Mouse (Mus musculus): ENCODE results near the gene Snf8. TPM values are rescaled to one million over a fixed set of nuclear protein-coding genes. Genes with fewer than 3 reads are reported as not detected.

Gene Snf8
- polyA plus RNA-seq, 1 experiment = 68.4 TPM

DNA sequence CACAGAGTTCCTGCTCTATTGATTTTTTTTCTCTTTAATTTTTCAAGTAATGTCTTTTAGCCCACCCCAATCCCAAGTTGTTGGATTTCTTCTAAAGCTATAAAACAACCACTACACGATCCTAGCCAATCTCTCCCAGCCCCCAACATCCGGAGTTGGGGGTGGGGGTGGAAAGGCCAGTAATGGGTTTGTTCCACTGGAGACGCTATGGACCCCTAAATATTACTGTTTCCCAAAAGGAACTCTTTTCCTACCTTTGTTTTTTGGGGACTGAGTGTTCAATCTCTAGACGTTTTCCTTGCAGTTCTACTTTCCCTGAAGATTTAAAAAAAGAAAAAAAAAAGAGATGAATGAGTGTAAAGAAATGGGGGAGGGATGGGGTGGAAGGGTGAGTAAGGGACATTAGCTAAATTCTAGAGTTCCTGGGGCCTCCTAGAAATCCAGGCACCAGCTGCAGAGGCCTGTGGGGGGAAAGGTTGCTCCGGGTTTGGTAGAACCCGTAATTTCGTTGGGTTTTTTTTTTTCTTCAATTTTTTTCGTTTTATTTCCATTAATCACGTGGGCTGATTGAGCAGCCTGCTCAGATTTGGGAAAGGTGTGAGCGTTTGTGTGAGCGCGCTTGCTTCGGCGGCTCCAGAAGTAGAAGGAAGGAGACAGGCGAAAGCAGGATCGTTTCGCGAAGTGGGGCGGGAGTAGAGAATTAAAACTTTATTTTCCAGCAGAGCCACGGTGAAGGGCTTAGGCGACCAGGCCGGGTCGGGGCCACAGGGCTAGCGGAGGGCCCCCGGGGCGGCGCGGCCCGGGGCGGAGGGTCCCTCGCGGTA is 30.5 kb upstream of the Snf8 start:
- peak overlapping the region; percentile 85 for H3K4me3 ChIP-seq (ENCODE audit: insufficient read depth, low read length)

DNA sequence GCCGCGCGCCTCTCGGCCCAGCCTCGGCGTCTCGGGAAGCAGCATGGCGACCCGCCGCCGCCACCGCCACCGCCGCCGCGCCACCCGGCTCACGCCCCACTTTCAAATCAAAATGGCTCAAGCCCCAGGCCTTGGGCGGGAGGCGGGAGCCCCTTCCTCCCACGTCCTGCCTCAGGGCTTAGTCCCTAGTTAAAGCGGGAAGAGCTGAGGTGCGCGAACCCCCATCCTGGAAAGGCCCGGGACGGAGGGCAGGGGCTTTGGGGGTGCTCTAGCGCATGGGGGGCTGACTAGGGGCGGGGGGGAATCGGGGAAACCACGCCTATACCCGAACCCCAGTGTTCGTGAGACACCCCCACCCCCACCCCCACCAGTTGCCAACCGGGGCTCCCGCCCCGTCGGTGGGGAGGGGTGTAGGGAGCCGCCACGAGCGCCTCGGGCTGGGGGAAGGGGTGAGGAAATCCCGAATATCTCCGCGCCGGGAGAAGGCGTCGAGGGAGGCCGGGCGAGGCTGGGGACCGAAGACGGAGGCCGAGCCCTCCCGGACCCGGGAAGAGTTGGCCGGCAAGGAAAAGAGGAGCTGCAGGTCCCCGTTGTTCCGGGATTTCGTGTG is 29.8 kb upstream of the Snf8 start:
- Histone ChIP-seq H3K4me1 (ENCODE audit: control insufficient read depth, insufficient read depth, low read length) (no peaks in the 10 kb centered on the region; the same call in 1 of the 2 replicates), H3K4me3 (ENCODE audit: insufficient read depth, low read length) (peak overlapping the region; percentile 85), H3K27ac (ENCODE audit: insufficient read depth, low read length) (peak overlapping the region; percentile 91)
- TF ChIP-seq POLR2A (IDR thresholded peaks at IDR 0.05; ENCODE audit: low read depth, low read length) (peak; percentile 23; the same call in 1 of the 2 replicates), CTCF (IDR thresholded peaks at IDR 0.05; ENCODE audit: borderline replicate concordance, insufficient read depth, low read length) (no peak)

More for the DNA sequence above, 30.5 kb upstream of the Snf8 start:
- H3K4me1 ChIP-seq (ENCODE audit: control insufficient read depth, insufficient read depth, low read length) = no peaks in the 10 kb centered on the region; the same call in 1 of the 2 replicates
- H3K27ac ChIP-seq (ENCODE audit: insufficient read depth, low read length) = peak overlapping the region; percentile 91
- no peak for TF ChIP-seq POLR2A (IDR thresholded peaks at IDR 0.05; ENCODE audit: low read depth, low read length)
- TF ChIP-seq CTCF (IDR thresholded peaks at IDR 0.05; ENCODE audit: borderline replicate concordance, insufficient read depth, low read length) = no peak

DNA sequence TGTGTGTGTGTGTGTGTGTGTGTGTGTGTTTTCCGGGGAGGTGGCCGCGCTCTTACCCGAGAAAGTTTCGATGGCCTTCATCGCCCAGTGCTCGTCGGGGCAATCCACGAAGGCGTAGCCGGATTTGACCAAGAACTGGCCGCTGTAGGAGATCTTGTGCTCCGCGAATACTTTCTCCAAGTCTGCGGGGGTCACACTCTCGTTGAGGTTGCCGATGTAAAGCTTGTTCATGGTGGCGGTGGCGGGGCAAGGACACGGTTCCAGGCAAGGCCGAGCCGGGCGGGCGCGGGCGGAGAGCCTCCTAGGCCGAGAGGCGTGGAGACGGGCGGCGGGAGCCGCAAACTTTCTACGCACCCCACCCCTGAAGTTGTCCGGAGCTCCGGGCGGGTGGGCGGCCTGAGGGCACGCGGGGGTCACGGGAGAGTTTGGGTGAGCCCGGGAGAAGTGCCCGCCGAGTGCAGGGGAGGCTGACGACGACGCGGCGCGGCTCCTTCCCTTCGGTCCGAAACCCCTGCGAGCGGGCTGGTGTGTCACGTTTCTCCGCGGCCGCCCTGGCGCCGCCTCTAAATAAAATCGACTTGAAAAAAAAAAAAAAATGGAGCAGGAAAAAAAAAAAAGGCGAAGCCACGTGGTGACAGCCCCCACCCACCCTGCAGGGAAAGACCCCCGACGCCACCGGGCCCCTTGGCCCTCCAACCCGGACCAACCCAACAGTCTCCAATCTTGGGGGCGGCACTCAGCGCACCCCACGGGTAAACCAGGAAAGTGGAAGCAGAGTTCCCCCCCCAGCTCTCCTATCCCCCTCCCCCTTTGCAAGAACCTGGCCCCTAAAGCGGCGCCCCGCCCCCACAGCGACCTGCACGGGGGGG is 29.0 kb upstream of the Snf8 start, which contains the start of gene Igf2bp1:
TSS of gene Igf2bp1 (minus strand) at position 538 of the 869 bp plus-strand sequence.
- Histone ChIP-seq H3K4me3 (ENCODE audit: insufficient read depth, low read length) (peak within 1 kb of the TSS; percentile 85), H3K27ac (ENCODE audit: insufficient read depth, low read length) (peak within 1 kb of the TSS; percentile 91), H3K4me1 (ENCODE audit: control insufficient read depth, insufficient read depth, low read length) (no peaks in the 10 kb centered on the region)
- TF ChIP-seq POLR2A (IDR thresholded peaks at IDR 0.05; ENCODE audit: low read depth, low read length) (peak; percentile 67), CTCF (IDR thresholded peaks at IDR 0.05; ENCODE audit: borderline replicate concordance, insufficient read depth, low read length) (no peak)

DNA sequence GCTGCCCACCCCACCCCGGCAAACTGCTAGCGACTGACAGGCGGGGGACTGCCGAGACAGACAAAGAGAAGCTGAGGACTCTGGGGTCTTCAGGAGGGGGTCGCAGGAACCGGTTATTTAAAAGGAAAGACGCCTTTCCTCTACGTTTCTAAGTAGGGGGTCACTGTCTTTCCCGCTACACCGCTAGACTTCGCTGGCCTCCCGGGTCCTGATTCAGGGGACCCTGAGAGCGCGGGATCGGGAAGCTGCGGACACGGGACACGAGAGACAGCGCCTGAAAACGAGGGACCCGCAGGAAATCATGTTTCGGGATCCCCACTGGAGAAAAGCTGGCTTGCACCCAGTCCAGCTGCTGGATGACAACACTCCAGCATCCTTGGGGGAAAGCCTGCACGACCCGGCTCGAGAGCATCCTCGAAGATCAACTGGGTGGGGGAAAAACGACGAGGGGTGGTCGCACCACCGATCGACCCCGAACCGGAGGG is 28.3 kb upstream of the Snf8 start:
- H3K4me3 ChIP-seq (ENCODE audit: insufficient read depth, low read length) = peak overlapping the region; percentile 67

DNA sequence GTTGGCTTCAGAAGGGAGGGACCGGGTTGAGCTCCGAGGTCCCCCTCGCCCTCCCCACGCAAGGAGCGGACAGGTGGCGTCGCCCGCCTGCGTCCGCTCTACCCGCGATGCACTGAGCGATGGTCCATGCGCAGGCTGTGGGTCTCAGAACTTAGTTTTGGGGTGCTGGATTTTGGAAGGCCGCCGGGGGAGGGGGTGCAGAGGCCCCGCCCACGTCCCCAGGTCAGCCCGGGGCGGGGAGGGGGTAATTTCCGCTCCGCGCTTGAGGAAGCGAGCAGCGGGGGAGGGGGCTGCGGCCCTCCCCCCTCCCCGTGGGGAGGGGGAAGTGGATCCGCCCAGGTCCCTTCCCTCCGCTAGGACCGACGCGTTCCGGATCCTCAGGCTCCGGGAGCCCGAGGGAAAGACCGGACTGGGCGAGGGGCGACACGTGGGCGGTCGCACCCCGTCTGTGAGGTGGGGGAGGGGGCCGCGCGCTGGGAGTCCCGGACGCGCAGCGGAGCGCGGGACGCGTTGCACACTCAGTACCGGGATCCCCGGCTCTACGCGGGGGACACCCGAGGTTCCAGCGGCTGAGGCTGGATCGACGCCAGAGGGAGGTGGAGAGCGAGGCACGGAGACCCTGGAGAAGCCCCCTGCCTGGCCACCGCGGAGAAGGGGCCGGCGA is 27.7 kb upstream of the Snf8 start:
- Histone ChIP-seq H3K4me1 (ENCODE audit: control insufficient read depth, insufficient read depth, low read length) (no peaks in the 10 kb centered on the region), H3K27ac (ENCODE audit: insufficient read depth, low read length) (peak overlapping the region; percentile 22), H3K4me3 (ENCODE audit: insufficient read depth, low read length) (peak overlapping the region; percentile 67)
- TF ChIP-seq CTCF (IDR thresholded peaks at IDR 0.05; ENCODE audit: borderline replicate concordance, insufficient read depth, low read length) (no peak), POLR2A (IDR thresholded peaks at IDR 0.05; ENCODE audit: low read depth, low read length) (peak; percentile 23; the same call in 1 of the 2 replicates)

More for the DNA sequence above, 28.3 kb upstream of the Snf8 start:
- H3K27ac ChIP-seq (ENCODE audit: insufficient read depth, low read length) = no peak overlapping the region
- TF ChIP-seq POLR2A (IDR thresholded peaks at IDR 0.05; ENCODE audit: low read depth, low read length) (no peak), CTCF (IDR thresholded peaks at IDR 0.05; ENCODE audit: borderline replicate concordance, insufficient read depth, low read length) (no peak)
- no peaks in the 10 kb centered on the region for H3K4me1 ChIP-seq (ENCODE audit: control insufficient read depth, insufficient read depth, low read length)

DNA sequence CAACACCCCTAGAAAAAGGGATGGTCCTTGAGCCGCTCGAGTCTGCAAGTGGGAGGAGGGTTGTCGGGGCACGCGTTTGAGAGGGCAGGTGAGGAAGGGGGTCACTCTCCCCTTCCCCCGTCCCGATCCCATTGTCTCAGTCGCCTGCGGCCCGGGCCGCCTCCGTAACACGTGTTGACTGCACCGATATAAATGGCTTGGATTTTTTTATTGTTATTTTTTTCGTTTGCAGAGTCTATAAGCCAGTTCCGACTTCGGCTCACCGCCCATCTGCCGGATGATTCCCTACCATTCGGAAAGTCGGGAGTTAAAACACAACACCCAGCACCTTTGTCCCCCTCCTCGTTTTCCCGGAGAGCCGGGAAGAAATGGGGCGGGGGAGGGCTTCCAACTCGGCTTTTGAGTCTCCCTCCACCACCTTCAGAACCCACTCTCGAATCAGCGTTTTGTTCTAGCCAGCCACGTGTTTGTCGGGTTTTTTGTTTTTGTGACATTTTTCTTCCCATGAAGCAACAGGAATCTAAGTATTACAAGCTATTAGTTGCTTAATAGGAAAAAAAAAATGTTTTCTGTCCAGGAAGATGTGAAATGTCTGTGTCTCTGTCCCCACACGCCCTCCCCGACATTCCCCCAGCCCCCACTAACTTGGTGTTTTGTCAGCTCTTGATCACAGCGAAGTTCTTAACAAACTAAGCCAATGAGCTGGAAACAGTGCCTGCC is 27.0 kb upstream of the Snf8 start:
- H3K4me3 ChIP-seq (ENCODE audit: insufficient read depth, low read length) = peak overlapping the region; percentile 67
- H3K27ac ChIP-seq (ENCODE audit: insufficient read depth, low read length) = peak overlapping the region; percentile 22; the same call in 1 of the 2 replicates
- no peak for TF ChIP-seq CTCF (IDR thresholded peaks at IDR 0.05; ENCODE audit: borderline replicate concordance, insufficient read depth, low read length)
- TF ChIP-seq POLR2A (IDR thresholded peaks at IDR 0.05; ENCODE audit: low read depth, low read length) = no peak; the same call in 1 of the 2 replicates
- no peaks in the 10 kb centered on the region; the same call in 1 of the 2 replicates for H3K4me1 ChIP-seq (ENCODE audit: control insufficient read depth, insufficient read depth, low read length)

DNA sequence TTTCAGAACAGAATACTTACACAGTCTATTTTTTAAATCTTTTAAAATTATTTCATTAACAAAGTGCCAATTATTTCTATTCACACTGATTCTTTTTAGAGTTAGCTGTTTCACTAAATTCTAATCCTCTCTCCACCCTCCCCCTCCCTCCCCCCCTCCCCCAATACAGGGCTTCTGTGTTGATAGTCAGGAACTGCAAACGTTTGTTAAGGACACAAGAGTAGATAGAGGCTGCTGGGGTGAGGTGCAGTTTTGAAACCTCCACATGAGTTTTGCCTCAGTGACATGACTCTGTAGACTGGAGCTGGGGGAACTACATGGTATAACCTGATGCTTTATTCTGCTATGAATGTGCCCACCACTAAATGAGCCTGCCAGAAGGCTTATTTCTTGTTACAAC is 25.9 kb upstream of the Snf8 start:
- no peak overlapping the region for H3K4me3 ChIP-seq (ENCODE audit: insufficient read depth, low read length)
- no peaks in the 10 kb centered on the region; the same call in 1 of the 2 replicates for H3K4me1 ChIP-seq (ENCODE audit: control insufficient read depth, insufficient read depth, low read length)
- TF ChIP-seq POLR2A (IDR thresholded peaks at IDR 0.05; ENCODE audit: low read depth, low read length) (no peak), CTCF (IDR thresholded peaks at IDR 0.05; ENCODE audit: borderline replicate concordance, insufficient read depth, low read length) (no peak)
- H3K27ac ChIP-seq (ENCODE audit: insufficient read depth, low read length) = no peak overlapping the region

DNA sequence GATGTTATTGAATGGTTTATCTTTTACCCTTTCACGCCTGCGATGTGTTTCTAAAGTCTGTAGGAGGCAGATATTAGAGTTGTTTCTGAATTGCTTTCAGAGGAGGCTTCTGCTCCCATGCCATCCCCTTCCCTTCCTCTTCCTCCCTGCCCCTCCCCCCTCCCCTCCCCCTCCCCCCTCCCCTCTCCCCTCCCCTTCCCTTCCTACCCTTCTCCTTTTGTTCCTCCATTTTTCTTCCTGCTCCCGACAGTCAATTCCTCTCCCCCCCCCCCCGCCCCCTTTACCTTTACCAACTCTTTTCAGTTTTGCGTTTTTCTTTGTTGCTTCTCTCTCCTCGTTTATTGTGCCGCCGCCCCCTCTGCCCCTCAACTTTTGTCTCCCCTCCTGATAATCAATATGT is 22.7 kb upstream of the Snf8 start:
- Histone ChIP-seq H3K4me3 (ENCODE audit: insufficient read depth, low read length) (no peak overlapping the region), H3K4me1 (ENCODE audit: control insufficient read depth, insufficient read depth, low read length) (no peaks in the 10 kb centered on the region; the same call in 1 of the 2 replicates), H3K27ac (ENCODE audit: insufficient read depth, low read length) (no peak overlapping the region)
- no peak for TF ChIP-seq POLR2A (IDR thresholded peaks at IDR 0.05; ENCODE audit: low read depth, low read length)
